Mouse (Mus musculus): ENCODE results near the gene Mturn.

DNA sequence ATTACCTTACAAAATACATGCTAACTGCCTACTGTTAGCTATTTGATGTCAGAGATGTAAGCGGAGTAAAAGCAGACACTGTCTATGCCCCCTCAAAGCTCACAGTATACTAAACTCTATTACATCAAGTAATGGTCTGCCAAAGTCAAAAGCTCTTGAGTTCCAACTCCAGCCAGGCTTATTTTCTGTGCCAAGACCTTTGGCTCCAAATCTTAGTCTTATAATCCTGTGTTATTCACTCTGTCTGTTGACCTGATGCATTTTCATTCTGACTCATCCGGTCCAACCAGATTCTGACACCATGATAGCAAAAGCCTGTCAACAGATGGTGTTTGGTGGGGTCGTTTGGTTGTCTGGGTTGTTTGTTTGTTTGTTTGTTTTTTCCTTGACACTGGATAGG lies 50.3 kb downstream of the Mturn start:
- TF ChIP-seq CTCF (IDR thresholded peaks at IDR 0.05; ENCODE audit: low read depth, low read length) (no peak), TAL1 (conservative IDR thresholded peaks at IDR 0.05; ENCODE audit: low read depth, low read length) (no peak), GATA1 (IDR thresholded peaks at IDR 0.05; ENCODE audit: borderline replicate concordance, low read length) (no peak), POLR2AphosphoS5 (IDR thresholded peaks at IDR 0.05; ENCODE audit: insufficient replicate concordance, low read depth, low read length) (no peak), GATA2 (IDR thresholded peaks at IDR 0.05; ENCODE audit: borderline replicate concordance, low read depth, low read length) (no peak)
